Mouse (Mus musculus): ENCODE data around the gene Mt1.

DNA sequence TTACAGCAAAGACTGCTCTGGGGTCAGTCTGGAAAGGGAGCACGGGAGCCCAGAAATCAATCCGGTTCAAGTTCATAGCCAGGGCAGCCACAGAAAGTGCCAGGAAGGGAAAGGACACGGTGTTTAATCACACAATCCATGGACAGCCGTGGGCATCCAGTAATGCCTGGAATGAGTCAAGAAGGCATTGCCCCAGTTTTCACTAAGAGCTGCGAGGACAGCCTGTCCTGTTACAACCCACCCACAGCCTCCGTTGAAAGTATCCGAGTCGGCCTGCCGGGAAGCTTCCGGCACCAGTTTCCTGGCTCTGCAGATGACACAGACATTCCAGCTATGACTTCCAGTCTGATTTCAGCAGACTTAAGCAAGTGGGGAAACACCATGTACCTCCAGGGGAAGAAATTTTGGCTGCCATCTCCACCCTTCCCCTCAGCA, 7.5 kb upstream of the Mt1 start:
- no peak for TF ChIP-seq POLR2A (IDR thresholded peaks at IDR 0.05; ENCODE audit: low read depth, low read length)
- no peak for TF ChIP-seq CTCF (IDR thresholded peaks at IDR 0.05; ENCODE audit: extremely low read depth, insufficient read length, insufficient replicate concordance, low read depth, low read length)

Data from small intestine, adult 2 months (tissue).